Mouse (Mus musculus) A20 (cell line): ENCODE results near the gene Utrn.

Source experiments
- DNase-seq: peaks from one replicate; pipeline ENCODE4 v3.0.0-alpha.2; 2011; ENCODE audit warnings: low read depth, low spot score

Utrn gene

DNA sequence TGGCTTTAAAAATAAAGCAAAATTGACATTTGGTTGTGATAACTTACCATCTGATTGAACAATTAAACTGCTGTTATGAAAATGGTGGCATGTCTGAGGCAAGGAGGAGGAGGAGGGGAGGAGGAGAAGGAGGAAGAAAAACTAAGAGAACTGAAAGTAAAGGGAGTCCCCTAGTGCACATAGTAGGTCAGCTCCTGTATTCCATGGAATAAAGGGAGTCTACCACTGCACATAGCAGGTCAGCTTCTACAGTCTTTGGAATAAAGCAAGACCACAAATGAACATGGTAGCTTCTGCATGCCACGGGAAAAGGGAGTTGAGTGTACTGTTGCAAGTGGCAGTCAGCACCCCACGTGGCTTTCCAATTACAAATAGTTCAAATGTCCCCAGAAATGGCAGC is 323.7 kb downstream of the Utrn start:
- no peak for DNase-seq

DNA sequence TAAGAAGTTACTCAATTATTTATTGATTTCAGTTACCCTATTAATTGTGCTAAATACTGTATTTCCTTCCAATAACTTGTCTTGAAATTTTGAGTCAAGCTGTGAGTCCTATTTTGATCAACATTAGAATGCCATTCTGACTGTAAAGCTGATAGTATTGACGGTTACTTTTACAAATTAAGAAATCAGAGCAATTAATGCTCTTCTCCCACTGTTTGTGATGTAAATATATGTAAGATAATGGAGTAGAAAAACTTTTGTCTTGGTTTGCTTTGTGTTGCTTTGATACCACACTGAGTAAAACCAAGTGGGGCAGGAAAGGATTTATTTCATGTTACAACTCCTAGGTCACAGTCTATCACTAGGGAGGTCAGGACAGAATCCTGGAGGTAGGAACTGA is 327.4 kb downstream of the Utrn start:
- DNase-seq = no peak

DNA sequence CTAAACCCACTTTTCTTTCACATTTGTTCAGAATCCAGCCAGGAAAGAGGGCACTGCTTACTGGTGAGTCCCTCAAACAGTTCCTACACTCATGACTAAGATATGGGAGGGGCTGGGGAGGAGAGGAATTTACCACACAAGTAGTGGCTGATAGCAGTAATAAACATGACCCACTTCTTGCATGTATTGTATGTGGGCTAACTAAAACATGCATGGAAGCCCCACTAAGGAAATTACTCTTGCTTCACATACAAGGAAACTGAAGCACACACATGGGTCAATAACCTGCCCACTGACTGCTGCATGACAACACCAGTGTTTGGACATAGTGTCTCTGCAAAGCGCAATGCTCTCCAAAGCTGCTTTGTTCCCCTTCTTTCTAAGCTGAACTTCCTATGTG is 333.9 kb downstream of the Utrn start:
- no peak for DNase-seq

DNA sequence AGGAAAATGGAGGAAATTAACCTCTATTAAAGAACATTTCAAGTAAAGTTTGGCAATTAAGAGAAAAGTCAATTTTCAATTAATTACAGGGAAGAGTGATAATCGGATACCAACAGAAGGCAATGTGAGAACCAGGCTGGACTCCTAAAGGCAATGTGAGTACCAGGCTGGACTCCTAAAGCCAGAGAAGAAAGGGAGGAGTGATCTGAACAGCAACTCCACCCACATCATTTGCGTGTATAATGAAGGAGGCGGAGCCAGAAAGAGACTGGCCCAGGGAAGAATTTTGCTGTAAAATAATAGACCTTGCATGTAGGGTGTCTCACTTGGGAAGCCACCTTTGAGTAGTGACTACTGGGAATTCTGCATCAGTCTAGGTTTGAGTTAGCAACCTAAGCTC is 334.4 kb downstream of the Utrn start:
- no peak for DNase-seq

DNA sequence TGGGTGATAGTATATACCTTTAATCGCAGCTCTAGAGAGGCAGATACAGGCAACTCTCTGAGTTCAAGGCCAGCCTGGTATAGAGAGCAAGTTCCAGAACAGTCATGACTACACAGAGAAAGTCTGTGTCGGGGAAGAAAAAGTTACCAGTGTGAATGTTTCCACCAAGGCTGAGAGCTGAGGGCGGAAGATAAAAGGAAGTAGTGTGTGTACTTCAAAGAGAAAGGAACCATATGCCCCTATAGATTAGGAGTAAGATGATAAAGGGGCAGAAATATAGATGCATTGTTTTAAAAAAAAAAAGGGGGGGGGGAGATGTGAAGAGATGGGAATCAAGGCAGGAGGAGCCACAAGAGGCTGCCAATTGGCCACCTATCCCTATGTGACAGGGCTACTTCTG is 334.9 kb downstream of the Utrn start:
- no peak for DNase-seq

DNA sequence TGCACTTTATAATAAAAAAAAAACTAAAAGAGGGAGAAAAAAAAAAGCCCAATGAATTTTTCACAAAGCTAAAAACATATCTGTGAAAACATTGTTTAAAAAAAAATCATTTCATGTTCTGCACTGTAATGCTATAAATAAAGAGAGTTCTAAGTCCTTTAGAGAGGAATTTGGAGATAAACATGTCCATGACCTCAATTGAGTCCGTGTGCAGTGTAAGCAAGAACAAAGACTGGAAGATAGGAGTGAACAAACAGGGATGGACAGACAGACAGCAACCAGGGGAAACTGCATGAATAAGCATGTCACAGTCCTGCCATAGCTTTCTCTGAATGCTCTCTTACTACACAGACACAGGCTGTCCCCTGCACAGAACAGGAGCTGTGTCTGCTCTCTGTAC is 347.1 kb downstream of the Utrn start:
- no peak for DNase-seq

DNA sequence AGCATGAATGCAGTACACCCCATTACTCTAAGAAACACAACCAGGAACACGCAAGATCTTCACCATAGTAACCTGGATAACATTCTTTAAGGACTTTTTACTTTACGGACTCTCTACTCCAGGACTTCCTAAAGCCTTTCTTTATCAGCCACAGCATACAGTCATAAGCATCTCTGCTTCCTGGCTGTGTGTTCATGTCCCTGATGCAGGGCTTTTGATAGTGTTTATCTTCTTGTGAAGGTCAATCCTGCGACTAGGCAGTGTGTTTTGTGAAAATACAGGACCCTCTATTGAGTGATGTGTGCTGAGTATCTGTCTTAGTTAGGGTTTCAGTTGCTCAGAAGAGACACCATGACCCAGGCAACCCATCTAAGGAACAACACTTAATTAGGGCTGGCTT is 351.0 kb downstream of the Utrn start:
- no peak for DNase-seq

DNA sequence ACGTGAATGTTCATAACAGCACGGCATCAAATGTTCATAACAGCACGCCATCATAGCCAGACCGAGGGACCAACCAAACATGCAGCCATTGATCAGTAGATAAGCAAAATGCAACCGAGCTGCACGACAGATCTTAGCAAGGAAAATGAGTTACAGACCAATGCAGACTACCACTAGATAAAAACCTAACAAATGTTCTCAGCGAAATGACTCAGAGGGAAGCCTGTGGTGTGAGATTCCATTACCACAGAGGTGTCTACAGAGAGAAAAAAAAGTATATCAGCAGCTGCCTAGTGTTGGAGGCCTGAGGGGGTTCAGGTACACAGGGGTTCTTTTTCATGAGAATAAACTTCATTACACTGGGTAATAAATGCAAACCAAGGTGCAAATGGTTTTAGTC is 363.6 kb downstream of the Utrn start:
- no peak for DNase-seq

DNA sequence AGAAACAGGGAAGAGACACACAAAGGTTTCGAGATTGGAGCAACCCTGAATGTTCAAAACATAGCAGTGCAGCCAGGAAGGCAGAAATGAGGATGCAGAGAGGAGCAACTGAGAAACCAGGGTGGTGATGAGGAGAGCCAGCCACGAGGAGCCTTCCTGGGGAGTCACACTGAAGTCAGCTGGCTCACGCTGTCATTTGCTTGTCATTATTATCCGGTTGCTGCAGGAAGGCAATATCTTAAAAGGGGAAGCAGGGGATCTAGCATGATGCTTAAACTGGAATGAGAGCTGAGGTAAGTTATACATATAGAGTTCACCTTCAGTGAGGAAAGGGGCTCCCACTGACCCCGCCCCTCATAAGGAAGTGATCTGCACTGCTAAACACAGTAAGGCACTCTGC is 368.7 kb downstream of the Utrn start:
- no peak for DNase-seq

DNA sequence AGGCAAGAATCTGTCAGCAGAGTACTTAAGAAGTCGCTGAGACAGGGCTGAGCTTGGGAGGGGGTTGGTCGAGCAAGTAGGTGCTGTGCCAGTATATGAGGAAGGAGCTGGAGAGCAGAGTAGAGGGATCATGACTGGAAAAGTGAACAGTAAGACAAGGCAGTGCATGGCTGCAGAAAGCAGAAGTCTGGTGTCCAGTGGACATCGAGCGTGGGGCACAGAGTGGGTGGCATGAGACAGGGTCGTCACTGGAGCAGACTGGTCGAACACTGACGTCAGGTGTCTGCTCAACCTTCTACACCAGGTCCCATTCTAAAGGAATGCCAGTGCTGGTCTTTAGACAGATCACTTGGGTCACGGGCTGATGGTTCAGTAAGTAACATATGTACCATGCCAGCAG is 371.6 kb downstream of the Utrn start:
- no peak for DNase-seq

DNA sequence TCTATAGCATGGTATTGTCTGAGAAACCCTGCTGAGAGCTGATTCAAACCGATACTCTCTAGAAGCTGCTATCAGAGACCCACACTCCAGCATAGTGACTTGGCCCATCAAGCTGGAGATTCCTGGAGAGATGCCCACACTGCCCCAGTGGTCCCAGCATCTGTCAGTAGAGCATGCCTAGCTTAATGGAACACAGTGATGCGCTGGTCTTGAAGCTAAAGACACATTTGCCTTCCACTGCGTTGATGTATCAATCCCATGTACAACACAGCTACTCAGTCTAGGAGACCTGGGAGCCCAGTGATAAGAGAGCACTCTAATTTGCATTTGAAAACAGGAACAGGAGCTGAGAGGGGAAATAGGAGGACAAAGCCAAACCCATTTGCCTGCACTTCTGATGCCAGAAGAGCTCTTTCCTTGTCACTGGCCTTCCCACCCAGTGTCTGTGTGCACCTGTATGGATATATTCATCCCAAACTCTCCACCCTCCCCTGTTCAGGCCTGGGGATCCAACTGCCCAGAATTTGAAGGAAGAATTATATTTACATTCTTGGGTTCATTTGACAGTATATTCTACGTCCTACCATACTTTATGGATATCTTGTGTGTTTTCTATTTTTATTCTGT is 379.5 kb downstream of the Utrn start:
- no peak for DNase-seq

DNA sequence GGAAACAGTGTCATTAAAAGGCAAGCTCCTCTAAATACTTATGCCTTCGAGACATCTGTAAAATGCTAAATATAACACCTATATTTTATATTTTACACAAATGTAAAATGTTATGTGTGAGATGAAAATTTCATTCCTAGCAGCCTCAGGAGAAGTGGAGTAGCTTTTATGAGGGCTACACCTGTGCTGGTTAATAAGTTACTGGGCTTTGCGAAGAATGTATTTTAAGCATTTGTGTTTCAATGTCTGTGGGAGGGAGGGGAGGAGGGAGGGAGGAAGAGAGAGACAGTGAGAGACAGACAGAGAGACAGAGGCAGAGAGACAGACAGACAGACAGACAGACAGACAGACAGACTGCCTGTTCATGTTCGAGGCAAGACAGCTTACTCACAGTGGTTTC is 380.6 kb downstream of the Utrn start:
- DNase-seq = no peak

DNA sequence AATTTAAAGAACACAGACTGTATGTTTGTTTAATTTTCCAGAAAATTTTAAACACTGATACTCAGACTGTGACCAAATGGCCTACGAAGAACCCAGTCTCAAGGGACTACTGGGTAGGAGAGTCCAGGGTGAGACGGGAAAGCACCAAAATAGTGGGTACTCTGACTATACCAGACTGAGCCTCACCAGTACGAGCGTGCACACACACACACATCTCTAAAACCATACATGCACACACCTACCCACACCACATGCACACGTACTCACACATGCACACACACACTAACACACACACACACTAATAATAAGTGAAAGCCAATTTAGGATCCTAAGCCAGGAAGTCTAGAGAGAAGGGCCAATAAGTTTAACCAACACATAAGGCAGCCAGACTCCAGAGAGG is 381.0 kb downstream of the Utrn start:
- DNase-seq = no peak

DNA sequence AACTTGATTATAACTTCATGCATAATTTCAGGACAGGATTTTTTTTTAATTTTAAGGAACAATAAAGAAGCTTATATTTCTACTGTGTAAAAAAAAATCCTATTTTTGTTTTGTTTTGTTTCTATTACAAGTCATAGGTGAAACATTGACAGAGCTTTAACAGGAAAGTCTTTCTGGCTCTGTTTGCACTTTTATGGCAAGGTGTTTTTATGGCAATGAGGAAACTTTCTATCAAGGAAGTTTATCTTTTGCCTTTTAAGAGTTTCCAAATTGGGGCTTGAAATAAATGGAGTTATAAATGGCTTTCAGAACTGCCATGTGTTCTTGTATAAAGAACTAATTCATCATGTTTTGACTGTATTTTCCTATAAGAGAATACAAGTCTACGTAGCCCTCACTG is 385.7 kb downstream of the Utrn start:
- no peak for DNase-seq

DNA sequence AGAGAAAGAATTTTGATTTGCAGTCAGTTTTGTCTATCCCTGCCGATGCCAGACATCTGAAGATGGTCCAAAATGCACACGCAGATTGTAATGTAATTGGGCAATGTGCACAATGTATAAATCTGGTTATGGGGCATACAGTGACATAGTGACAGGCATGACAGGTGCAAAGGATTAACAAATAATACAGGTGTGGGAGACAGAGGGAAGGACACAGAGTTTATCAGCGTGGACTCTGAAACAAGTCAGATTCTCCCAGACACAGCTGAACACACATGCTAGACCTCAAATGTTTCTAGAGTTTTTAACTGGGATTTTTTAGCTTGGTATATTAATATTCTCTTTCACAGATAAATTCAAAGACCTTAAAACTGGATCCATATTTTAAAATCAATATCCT is 386.2 kb downstream of the Utrn start:
- no peak for DNase-seq

DNA sequence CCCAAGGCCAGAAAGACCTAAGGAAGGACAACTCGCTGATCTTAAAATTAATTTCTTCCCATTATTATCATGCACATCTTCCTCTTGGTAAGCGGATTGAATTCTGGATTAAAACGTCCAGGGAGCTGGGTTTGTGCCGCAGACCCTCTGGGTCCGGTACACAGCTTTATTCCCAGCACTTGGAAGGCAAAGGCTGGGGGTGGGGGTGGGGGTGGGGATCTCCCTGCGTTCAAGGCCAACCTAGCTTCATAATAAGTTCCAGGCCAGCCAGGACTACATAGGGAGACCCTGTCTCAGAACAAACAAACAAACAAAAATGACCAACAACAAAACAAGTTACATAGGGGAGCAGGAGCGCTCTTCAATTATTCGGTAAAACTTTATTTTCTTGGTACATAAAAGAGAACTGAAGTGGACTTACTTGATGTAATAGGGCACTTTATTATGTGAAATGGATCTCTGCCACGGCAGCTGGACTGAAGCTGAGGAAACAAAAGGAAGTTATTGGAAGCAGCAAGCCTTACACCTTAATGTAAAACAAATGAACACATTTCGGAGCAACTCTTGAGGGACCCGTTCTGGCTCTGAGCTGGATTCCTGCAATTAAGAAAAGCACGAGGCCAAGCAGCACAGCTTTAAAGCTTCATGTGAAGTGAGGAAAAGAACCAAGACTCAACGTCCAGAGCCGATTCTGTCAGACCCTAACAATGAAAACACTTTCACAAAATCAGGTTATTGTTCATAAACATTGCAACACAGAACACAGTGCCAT is 394.1 kb downstream of the Utrn start:
- DNase-seq = no peak

DNA sequence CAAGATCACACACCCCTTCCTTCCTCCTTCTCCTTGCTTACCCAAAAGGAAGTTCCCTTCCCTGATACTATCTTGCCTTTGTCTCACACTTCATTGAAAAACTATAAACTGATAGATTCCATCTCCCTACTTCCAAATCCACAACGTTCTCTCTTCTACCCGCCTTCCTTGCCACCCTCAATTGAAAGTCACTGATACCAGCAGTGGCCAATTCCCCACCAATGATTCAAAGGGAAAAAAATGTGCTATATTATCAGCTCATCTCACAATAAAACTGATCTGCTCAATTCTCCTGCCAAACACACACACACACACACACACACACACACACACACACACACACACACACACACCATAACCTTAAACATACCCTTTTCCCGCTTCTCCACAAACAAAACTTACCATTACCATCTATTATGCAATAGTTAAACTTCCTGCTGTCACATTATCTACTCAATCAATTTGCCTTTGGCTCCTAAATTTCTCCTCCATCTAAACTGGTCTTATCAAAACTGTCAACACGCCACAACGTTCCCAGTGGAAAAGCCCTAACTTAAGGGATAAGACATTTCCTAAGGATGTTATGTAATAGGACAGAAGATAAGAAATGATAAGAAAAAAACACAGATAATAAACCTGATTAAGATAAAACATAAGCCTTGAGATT is 399.6 kb downstream of the Utrn start:
- DNase-seq = no peak

DNA sequence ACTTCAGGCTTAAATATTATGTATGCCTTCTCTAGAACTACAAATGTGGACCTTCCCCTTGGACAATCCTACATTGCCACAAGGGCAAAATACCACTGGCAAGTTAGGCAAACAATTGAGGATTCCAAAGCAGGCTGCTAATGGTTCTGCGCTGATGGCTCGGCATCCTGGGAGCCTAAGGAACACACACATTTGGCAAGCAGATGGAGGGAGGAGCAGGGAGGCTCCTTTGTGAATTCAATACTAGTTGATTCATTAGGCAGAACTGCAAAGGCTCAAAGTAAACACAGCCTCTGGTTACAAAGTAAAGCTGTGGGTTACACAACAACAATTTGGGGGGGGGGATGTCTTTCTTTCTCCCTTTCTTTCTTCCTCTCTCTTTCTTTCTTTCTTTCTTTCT is 401.6 kb downstream of the Utrn start:
- DNase-seq = no peak

DNA sequence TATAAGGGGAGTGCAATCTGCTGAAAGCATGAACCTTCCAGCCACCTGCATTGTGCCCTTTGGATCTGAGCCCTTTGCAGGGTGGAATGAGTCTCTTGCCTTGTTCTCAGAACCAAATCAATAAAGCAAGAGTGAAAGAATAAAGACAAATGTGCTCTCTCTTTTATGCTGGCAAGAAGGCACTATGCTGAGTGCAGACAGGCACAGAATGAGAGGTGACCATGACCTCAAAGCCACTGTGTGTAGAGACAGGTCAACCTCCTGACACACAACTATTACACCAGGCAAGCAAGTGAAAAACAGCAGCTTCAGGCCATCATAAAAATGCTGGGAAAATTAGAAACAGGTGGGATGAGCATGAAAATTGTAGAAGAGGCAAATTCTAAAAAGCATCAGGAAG is 408.2 kb downstream of the Utrn start:
- DNase-seq = no peak

DNA sequence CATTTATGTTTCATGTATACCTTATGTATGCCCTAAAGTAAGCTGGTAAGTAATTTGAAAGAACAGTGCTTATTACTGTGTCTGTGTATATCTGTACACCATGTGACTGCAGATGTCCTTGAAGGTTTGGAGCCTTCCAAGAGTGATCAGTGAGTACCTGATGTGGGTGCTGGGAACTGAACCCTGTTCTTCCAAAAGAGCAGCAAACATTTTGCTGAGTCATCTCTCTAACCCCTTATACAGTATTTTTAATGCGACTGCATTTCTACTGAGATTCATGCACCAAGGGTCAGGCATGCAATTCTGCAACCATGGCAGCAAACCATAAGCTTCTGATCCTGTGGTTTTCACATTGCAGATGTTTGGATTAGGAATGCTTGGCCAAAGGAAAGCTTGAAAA is 412.3 kb downstream of the Utrn start:
- DNase-seq = no peak

DNA sequence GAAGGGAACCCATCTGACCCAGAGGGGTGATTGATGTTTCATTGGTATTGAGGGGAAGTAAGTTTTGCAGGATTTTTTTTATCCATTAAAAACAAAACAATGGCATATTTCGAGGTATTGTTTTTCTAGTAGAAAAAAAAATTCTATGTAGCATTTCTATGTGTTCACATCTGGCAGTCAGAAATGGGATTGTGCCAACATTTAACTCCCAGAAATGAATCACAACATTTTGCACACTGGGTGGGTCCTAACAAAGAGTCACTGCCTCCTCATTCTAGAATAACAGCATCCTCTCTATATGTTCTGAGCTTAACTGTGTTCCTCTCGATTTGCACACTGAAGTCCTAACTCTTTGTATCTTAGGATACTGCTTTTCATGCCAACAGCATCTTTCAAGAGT is 416.5 kb downstream of the Utrn start:
- no peak for DNase-seq

DNA sequence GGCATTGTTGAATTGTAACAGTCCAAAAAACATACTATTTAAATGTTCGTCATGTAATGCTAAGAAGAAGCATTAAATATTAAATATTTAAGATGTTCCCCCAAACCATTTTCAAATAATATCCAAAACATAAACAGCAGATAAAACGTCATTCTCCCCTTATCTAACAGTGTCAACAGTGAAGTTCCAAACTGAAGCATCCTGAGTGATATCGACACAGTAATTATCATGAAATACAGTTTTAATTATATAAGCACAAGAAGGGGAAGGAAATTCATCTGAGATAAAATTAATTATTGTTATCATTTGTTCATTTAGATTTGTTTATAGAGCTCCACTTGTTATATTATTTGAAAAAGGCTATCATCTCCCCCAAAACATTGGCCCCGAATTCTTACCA is 425.0 kb downstream of the Utrn start:
- DNase-seq = no peak

DNA sequence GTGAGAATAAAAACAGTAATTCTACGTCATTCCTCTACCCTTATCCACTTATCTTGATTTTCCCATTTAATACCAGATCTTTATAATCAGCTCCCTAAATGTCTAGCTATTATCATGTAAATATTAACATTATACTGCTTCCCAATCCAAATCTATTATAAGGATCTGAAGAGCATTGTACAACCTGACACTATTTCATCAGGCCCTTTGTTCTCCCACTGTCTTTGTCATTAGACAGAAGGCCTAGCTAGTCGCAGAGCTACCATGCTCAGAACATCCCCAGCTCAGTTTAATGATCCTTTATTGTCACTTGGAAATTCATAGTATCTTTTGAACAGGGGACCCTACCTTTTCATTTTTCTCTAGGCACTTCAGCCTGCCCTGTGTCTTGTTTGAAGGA is 436.0 kb downstream of the Utrn start:
- no peak for DNase-seq
